Mouse (Mus musculus): Measurements from ENCODE around the gene Tet3. TPM values are rescaled to one million over a fixed set of nuclear protein-coding genes. Genes with fewer than 3 reads are reported as not detected.

The Tet3 gene
- total RNA-seq, 1 experiment, result 6.0 TPM

DNA sequence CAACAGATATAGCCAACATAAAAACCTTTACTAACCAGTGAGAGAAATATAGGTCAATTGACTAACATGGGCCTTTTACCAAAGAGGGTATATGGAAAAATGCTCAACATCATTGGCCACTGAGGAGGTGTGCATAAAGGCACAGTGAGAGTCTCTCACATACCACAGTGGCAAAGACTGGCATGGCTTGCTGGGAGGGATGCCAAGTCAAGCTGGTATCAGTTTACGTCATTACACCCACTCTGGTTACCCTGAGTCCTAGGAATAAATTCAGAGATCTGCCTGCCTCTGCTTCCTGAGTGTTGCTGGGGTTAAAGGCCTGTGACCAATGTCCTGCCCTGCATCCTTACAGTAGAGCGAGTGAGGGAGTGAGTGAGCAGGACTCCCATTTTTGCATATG lies 62.2 kb downstream of the Tet3 start:
- in situ Hi-C loops (cut with MboI; ENCODE audit: low sequenced_read_pairs in 2 of 2, unreplicated experiment in 2 of 2), result no loop called here
- H3K9ac ChIP-seq (ENCODE audit: insufficient read depth, low read depth, low read length, poor library complexity, severe bottlenecking), result no peak overlapping the region
- no peaks in the 10 kb centered on the region for H3K9me3 ChIP-seq (ENCODE audit: control insufficient read depth, insufficient read depth, low read depth, low read length)
- no peak for DNase-seq (ENCODE audit: low read depth, low spot score)
- no peak overlapping the region for H3K4me3 ChIP-seq (ENCODE audit: insufficient read depth in 1 of 2, low read depth in 1 of 2, low read length in 2 of 2, poor library complexity in 1 of 2, severe bottlenecking in 1 of 2)
- no peaks in the 10 kb centered on the region for H3K4me1 ChIP-seq (ENCODE audit: control insufficient read depth in 2 of 2, insufficient read depth in 2 of 2, low read length in 2 of 2, poor library complexity in 1 of 2)
- H3K36me3 ChIP-seq (ENCODE audit: control insufficient read depth, insufficient read depth, low read length, poor library complexity, severe bottlenecking), result no peaks in the 10 kb centered on the region
- no peak overlapping the region for H3K27ac ChIP-seq (ENCODE audit: insufficient read depth, low read depth, low read length, poor library complexity, severe bottlenecking)
- TF ChIP-seq MAFK (IDR thresholded peaks at IDR 0.05; ENCODE audit: insufficient read depth, low read depth, low read length), result no peak
- no peak for TF ChIP-seq ZNF384 (IDR thresholded peaks at IDR 0.05; ENCODE audit: low read depth, low read length)
- no peak for TF ChIP-seq HCFC1 (IDR thresholded peaks at IDR 0.05; ENCODE audit: borderline replicate concordance, insufficient read depth, low read length)
- TF ChIP-seq CHD2 (IDR thresholded peaks at IDR 0.05; ENCODE audit: low read depth, low read length), result no peak
- no peak for TF ChIP-seq ZC3H11A (IDR thresholded peaks at IDR 0.05; ENCODE audit: borderline replicate concordance, low read depth, low read length)

DNA sequence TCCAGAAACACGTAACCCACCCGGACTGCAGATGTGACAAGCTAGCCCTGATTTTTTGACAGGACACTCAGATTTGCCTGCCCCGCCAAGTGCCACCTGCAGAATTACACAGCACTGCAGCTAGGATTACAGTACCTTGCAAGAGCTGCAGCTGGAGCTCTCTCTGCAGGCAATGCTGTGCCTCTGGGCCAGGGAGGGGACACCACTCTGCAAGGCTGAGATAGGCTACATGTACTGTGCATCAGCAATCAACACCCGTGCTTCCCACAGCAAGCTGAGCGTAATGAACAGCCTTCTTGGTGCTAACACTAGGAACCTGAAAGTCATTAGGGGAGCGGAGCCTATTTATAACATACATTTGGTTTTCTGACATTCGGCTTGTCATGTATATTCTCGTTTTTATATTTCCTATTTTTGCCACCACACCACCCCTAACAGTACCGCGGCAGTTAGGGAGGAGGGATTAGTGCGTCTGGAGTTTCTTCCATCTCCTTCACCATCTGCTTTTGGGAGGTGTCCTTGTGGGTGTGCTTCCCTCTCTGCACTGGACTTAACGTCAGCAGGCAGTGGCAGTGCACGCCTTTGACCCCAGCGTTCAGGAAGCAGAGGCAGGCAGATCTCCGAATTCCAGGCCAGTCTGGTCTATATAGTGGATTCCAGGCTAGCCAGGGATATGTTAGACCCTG lies 63.2 kb downstream of the Tet3 start:
- in situ Hi-C loops (cut with MboI; ENCODE audit: low sequenced_read_pairs in 2 of 2, unreplicated experiment in 2 of 2), result no loop called here
- TF ChIP-seq ZC3H11A (IDR thresholded peaks at IDR 0.05; ENCODE audit: borderline replicate concordance, low read depth, low read length) (no peak), ZNF384 (IDR thresholded peaks at IDR 0.05; ENCODE audit: low read depth, low read length) (no peak)
- no peak for DNase-seq (ENCODE audit: low read depth, low spot score)
- no peaks in the 10 kb centered on the region for H3K9me3 ChIP-seq (ENCODE audit: control insufficient read depth, insufficient read depth, low read depth, low read length)
- H3K9ac ChIP-seq (ENCODE audit: insufficient read depth, low read depth, low read length, poor library complexity, severe bottlenecking), result no peak overlapping the region
- no peaks in the 10 kb centered on the region for H3K4me1 ChIP-seq (ENCODE audit: control insufficient read depth in 2 of 2, insufficient read depth in 2 of 2, low read length in 2 of 2, poor library complexity in 1 of 2)
- H3K36me3 ChIP-seq (ENCODE audit: control insufficient read depth, insufficient read depth, low read length, poor library complexity, severe bottlenecking), result no peaks in the 10 kb centered on the region
- no peak overlapping the region for H3K4me3 ChIP-seq (ENCODE audit: insufficient read depth in 1 of 2, low read depth in 1 of 2, low read length in 2 of 2, poor library complexity in 1 of 2, severe bottlenecking in 1 of 2)
- H3K27ac ChIP-seq (ENCODE audit: insufficient read depth, low read depth, low read length, poor library complexity, severe bottlenecking), result no peak overlapping the region

DNA sequence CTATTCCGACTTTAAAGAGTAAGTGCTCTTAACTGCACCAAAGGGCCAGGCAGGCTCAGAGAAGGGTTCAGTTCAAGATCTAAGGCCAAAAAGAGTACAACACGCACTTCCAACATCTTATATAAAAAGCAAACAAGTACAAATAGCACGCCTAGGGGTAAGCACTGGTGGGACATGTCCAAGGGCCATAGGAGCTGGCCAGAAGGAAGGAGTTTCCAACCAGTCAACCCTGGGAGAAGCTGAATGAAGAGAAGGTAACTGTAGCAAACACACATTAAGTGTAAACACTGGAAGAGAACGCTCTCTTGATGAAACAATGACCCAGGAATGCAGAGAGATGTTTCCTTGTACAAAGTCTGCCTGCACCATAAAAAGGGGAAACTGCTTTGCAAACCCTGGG lies 64.8 kb downstream of the Tet3 start:
- H3K9ac ChIP-seq (ENCODE audit: insufficient read depth, low read depth, low read length, poor library complexity, severe bottlenecking), result no peak overlapping the region
- TF ChIP-seq CHD2 (IDR thresholded peaks at IDR 0.05; ENCODE audit: low read depth, low read length) (no peak), HCFC1 (IDR thresholded peaks at IDR 0.05; ENCODE audit: borderline replicate concordance, insufficient read depth, low read length) (no peak), MAFK (IDR thresholded peaks at IDR 0.05; ENCODE audit: insufficient read depth, low read depth, low read length) (no peak), ZNF384 (IDR thresholded peaks at IDR 0.05; ENCODE audit: low read depth, low read length) (no peak), ZC3H11A (IDR thresholded peaks at IDR 0.05; ENCODE audit: borderline replicate concordance, low read depth, low read length) (no peak)
- no peaks in the 10 kb centered on the region for H3K4me1 ChIP-seq (ENCODE audit: control insufficient read depth in 2 of 2, insufficient read depth in 2 of 2, low read length in 2 of 2, poor library complexity in 1 of 2)
- in situ Hi-C loops (cut with MboI; ENCODE audit: low sequenced_read_pairs in 2 of 2, unreplicated experiment in 2 of 2), result no loop called here
- H3K36me3 ChIP-seq (ENCODE audit: control insufficient read depth, insufficient read depth, low read length, poor library complexity, severe bottlenecking), result no peaks in the 10 kb centered on the region
- H3K4me3 ChIP-seq (ENCODE audit: insufficient read depth in 1 of 2, low read depth in 1 of 2, low read length in 2 of 2, poor library complexity in 1 of 2, severe bottlenecking in 1 of 2), result no peak overlapping the region
- H3K27ac ChIP-seq (ENCODE audit: insufficient read depth, low read depth, low read length, poor library complexity, severe bottlenecking), result no peak overlapping the region
- no peak for DNase-seq (ENCODE audit: low read depth, low spot score)
- H3K9me3 ChIP-seq (ENCODE audit: control insufficient read depth, insufficient read depth, low read depth, low read length), result no peaks in the 10 kb centered on the region

DNA sequence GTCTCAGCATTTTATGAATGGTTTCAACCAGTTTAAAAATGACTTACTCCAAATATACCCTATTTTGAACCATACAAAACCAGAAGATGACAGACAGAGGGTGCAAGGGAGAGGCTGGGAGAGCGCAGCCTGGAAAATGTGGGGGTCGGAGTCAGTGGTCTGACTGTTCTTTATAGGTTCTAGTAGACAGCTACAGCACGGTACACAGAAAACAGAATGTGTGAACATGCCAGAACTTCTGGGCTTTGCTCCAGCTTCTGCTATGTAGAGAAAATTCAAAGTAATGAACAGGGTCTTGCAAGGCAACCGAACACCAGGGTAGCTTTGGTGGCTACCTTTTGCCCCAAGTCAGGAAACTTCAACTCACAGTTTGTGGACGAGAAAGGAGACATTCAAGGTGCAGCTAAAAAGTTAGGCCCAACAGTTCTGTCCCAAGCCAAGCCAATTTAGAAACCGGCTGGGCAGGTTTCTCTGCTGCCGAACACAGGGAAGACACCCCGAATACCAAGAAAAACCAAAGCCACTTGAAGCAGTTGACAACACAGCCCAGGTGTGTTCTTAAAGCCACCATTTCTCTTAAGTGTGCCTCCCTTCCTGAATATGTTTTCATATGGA lies 66.6 kb downstream of the Tet3 start:
- TF ChIP-seq ZNF384 (IDR thresholded peaks at IDR 0.05; ENCODE audit: low read depth, low read length) (no peak), ZC3H11A (IDR thresholded peaks at IDR 0.05; ENCODE audit: borderline replicate concordance, low read depth, low read length) (no peak), MAFK (IDR thresholded peaks at IDR 0.05; ENCODE audit: insufficient read depth, low read depth, low read length) (no peak), HCFC1 (IDR thresholded peaks at IDR 0.05; ENCODE audit: borderline replicate concordance, insufficient read depth, low read length) (no peak)
- Histone ChIP-seq H3K4me3 (ENCODE audit: insufficient read depth in 1 of 2, low read depth in 1 of 2, low read length in 2 of 2, poor library complexity in 1 of 2, severe bottlenecking in 1 of 2) (no peak overlapping the region), H3K4me1 (ENCODE audit: control insufficient read depth in 2 of 2, insufficient read depth in 2 of 2, low read length in 2 of 2, poor library complexity in 1 of 2) (no peaks in the 10 kb centered on the region), H3K9me3 (ENCODE audit: control insufficient read depth, insufficient read depth, low read depth, low read length) (no peaks in the 10 kb centered on the region), H3K9ac (ENCODE audit: insufficient read depth, low read depth, low read length, poor library complexity, severe bottlenecking) (no peak overlapping the region), H3K36me3 (ENCODE audit: control insufficient read depth, insufficient read depth, low read length, poor library complexity, severe bottlenecking) (no peaks in the 10 kb centered on the region), H3K27ac (ENCODE audit: insufficient read depth, low read depth, low read length, poor library complexity, severe bottlenecking) (no peak overlapping the region)
- no peak for DNase-seq (ENCODE audit: low read depth, low spot score)
- in situ Hi-C loops (cut with MboI; ENCODE audit: low sequenced_read_pairs in 2 of 2, unreplicated experiment in 2 of 2), result no loop called here

Data from ES-E14 (cell line).